Mouse (Mus musculus) midbrain, embryonic 11.5 days (tissue): Measurements from ENCODE around the gene Fgf4. TPM values are rescaled to one million over a fixed set of nuclear protein-coding genes. Genes with fewer than 3 reads are reported as not detected.
A peak's percentile ranks its signal among the peaks of the same experiment; 100 is the strongest.
"Not testable (repeated sequence)": the region's sequence is repeated elsewhere in the genome, so short reads cannot be mapped to it uniquely, and the experiment has no call there.

Experiments used
- ATAC-seq: fragments of 200-750 bp; cut with Nextera tagmentation; 2 replicates; pipeline ENCODE4 v1.8.0; 2017; ENCODE audit warnings: moderate TSS enrichment, moderate library complexity; ENCODE audit not compliant: low FRiP score
- DNase-seq: peaks from one replicate; pipeline ENCODE4 v3.0.0; 2015; ENCODE audit warnings: low spot score; ENCODE audit errors: missing footprints
- H3K27ac ChIP-seq: fragments of 300-500 bp; sonication (generic); 2 replicates; pipeline ENCODE4 v1.5.1; 2014; ENCODE audit warnings: low read depth, low read length
- H3K27me3 ChIP-seq: fragments of 300-500 bp; sonication (generic); 2 replicates; pipeline ENCODE4 v1.6.1; 2014; ENCODE audit warnings: mild to moderate bottlenecking, low read length, moderate library complexity, mixed read lengths; ENCODE audit not compliant: control insufficient read depth, insufficient read depth
- H3K36me3 ChIP-seq: fragments of 300-500 bp; sonication (generic); 2 replicates; pipeline ENCODE4 v1.6.1; 2014; ENCODE audit warnings: mild to moderate bottlenecking, low read length, moderate library complexity, mixed read lengths; ENCODE audit not compliant: control insufficient read depth, insufficient read depth
- H3K4me1 ChIP-seq: fragments of 300-500 bp; sonication (generic); 2 replicates; pipeline ENCODE4 v1.6.1; 2014; ENCODE audit warnings: low read length; ENCODE audit not compliant: control insufficient read depth, insufficient read depth
- H3K4me2 ChIP-seq: fragments of 300-500 bp; sonication (generic); 2 replicates; pipeline ENCODE4 v1.6.1; 2014; ENCODE audit warnings: mild to moderate bottlenecking, moderate library complexity
- H3K4me3 ChIP-seq: fragments of 300-500 bp; sonication (generic); 2 replicates; pipeline ENCODE4 v1.5.1; 2014; ENCODE audit warnings: low read depth, low read length
- H3K9ac ChIP-seq: fragments of 300-500 bp; sonication (generic); 2 replicates; pipeline ENCODE4 v1.6.1; 2014; ENCODE audit warnings: low read length
- H3K9me3 ChIP-seq: fragments of 300-500 bp; sonication (generic); 2 replicates; pipeline ENCODE4 v1.6.1; 2016; ENCODE audit warnings: low read length; ENCODE audit not compliant: control insufficient read depth
- WGBS: fragments of 180-500 bp; shearing (Covaris S2); extraction: QIAGEN DNeasy Blood & Tissue Kit; methylation state at CpG from one replicate; pipeline ENCODE4 v1.1.7; 2014; 5-methylcytosine and 5-hydroxymethylcytosine counted together
- polyA plus RNA-seq: library from polyadenylated mRNA; unstranded; fragments of >200 nt; fragmentation: Nextera tagmentation; extraction: Ambion mirVana; gene quantifications from 2 replicates; pipeline ENCODE4 v1.2.1, GENCODE M21; 2014

Gene Fgf4
- polyA plus RNA-seq, 1 experiment from 2014 or later, result not detected

DNA sequence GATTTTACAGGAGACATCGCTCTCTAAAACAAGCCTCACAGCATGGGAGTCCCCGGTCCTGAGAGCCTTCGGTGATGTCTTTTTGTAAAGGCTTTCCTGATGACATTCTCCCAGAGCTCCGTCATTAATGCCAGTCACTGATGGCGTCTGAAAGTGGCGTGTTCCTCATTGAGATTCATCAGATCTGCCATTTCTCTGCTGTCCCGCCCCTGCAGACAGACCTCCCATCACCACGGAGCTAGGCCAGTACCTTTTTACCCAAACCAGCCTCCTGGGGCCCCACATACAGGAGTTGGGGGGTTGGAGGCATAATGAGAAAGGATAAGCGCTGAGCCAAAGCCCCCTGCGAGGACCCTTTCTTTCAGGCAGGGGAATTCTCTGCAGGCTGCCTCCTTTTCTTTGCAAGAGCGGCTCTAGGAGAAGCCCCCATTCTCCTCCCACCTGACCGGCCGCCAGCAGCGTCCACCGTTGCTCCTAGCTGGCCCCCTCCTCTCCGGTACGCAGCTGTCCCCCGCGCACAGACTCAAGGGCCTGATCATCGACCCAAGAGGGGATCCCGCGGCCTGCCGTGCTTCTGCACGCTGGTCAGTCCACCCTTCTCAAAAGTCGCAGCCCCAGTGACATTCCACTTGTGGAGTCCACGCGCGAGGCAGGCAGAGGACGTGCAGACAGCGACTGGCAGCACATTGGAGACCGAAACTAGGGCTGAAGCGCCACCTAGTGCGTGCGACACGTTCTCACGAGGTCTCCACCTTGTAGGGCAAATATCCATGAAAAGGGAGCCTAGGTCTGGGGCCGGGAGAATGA, 48.3 kb downstream of the Fgf4 start:
- peak overlapping the region; percentile 53; the same call in 1 of the 2 replicates for H3K9ac ChIP-seq
- peak overlapping the region; percentile 67; the same call in 1 of the 2 replicates for H3K27ac ChIP-seq
- no peaks in the 10 kb centered on the region for H3K9me3 ChIP-seq
- H3K4me2 ChIP-seq, result peak overlapping the region; percentile 89
- H3K4me3 ChIP-seq, result peak overlapping the region; percentile 60
- H3K4me1 ChIP-seq, result peaks cover 47% of the 10 kb centered on the region
- DNase-seq (peak; percentile 97), ATAC-seq (peak; percentile 80)
- peaks cover 17% of the 10 kb centered on the region for H3K27me3 ChIP-seq
- 0% methylated on average over 37 of the region's 37 CpGs for WGBS
- no peaks in the 10 kb centered on the region for H3K36me3 ChIP-seq

DNA sequence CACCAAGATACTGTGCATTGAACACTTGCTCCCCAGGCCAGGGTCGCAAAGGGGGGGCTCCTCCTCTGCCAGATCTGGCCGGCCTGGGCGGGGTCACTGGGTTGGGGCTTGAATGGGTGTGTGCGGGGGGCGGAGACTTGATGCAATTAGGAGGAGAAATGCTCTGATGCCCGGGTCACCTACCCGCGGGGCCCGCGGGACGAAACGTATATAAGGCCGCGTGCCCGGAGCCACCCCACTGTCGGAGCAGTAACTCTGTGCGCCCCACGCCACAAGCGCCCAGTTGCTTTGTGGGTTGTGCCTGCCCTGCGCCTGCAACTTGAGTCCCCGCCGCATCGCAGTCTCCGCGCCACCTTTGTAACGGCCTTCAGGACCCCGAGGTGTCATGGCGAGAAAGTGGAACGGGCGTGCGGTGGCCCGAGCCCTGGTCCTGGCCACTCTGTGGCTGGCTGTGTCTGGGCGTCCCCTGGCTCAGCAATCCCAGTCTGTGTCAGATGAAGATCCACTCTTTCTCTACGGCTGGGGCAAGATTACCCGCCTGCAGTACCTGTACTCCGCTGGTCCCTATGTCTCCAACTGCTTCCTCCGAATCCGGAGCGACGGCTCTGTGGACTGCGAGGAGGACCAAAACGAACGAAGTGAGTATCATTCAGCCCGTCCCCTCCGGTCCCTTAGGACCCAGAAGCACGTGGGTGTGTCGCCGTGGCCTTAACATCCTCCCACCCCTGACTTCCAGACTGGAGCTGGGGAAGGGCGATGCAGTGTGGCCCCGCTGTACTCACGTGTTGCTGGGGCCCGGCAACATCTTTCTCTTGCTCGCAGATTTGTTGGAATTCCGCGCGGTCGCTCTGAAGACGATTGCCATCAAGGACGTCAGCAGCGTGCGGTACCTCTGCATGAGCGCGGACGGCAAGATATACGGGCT, 49.4 kb downstream of the Fgf4 start, which contains the start of gene Fgf15:
Gene Fgf15 (plus strand): TSS at position 238 of the 925 bp plus-strand sequence.
- Histone ChIP-seq H3K4me1 (peaks cover 48% of the 10 kb centered on the region), H3K27me3 (peaks cover 17% of the 10 kb centered on the region), H3K9me3 (no peaks in the 10 kb centered on the region), H3K4me3 (peak within 1 kb of the TSS; percentile 60), H3K36me3 (no peaks in the 10 kb centered on the region), H3K9ac (peak within 1 kb of the TSS; percentile 73), H3K27ac (peak within 1 kb of the TSS; percentile 67), H3K4me2 (peak within 1 kb of the TSS; percentile 89)
- ATAC-seq, result peak; percentile 57
- DNase-seq, result peak; percentile 96
- WGBS, result under 1% methylated on average over 64 of the region's 65 CpGs

DNA sequence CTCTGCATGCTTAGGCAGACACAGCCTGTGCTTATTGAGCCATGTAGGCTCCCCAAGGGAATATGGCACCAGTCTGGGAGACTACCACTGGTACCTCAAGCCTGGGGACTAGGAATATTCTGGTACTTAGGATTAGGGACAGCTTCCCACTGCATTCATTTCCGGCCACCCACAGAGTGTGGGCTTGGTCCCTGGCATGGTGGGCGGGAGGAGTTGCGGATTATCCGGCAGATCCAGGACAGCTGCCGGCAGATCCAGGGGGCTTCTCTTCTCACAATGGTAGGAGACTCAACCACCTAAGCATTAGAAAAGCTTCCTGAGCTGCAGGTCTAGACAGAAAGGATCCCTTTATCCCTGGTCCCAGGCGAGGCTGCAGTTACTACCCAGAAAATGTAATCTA, 51.3 kb downstream of the Fgf4 start:
- Histone ChIP-seq H3K9me3 (no peaks in the 10 kb centered on the region), H3K4me1 (peaks cover 48% of the 10 kb centered on the region), H3K4me2 (peak overlapping the region; percentile 89), H3K36me3 (no peaks in the 10 kb centered on the region), H3K27me3 (peaks cover 17% of the 10 kb centered on the region), H3K4me3 (peak overlapping the region; percentile 60), H3K9ac (peak overlapping the region; percentile 73), H3K27ac (no peak overlapping the region)
- DNase-seq (no peak), ATAC-seq (no peak)
- WGBS, result 8% methylated on average over 6 of the region's 6 CpGs

DNA sequence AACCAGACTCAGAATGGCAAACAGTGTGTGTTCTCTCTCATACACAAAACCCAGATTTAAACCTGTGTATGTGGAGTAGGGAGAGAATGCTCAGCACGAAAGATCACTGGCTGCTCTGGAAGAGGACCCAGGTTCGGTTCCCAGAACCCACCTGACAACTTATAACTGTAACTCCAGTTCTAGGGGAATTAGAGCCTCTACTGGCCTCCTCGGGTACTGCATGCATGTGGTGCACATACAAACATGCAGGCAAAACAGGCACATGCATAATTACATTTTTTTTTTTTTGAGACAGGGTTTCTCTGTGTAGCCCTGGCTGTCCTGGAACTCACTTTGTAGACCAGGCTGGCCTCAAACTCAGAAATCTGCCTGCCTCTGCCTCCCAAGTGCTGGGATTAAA, 58.3 kb downstream of the Fgf4 start:
- not testable (repeated sequence) for ATAC-seq, H3K27me3 ChIP-seq, H3K9me3 ChIP-seq, H3K27ac ChIP-seq, H3K9ac ChIP-seq, H3K36me3 ChIP-seq, DNase-seq, H3K4me2 ChIP-seq, H3K4me1 ChIP-seq, H3K4me3 ChIP-seq
- WGBS, result 86% methylated on average over 3 of the region's 3 CpGs

DNA sequence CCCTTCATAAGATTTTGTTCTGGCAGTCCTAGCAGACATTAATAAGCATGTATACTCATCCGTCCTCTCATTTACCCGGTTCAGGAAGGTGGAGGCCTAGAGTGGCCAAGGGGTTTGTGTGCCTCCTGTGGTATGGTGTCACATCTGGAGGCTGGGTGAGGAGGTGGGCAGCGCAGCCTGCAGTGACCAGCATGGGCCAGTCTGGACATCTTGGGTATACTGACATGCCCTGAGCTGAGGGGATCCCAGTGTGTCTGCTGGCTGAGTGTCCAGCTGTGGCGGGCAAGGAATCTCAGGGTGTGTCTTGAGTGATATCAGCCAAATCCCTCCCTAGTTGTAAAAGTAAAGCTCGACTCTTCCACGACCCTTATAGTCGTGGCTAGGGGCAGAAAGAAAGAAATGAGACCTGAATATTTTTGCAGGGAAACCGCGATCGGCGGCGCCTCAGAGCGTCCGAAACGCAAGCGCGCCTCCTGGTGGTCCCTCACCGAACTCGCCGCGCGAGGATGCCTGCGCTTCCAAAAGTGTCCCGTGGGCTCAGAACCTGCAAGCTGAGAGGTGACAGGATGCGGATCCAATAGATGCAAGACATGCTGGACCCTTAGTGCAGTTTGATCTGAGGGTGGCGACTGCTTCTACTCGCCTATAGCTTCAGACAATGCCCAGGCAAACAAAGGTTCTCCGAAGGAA, 59.7 kb downstream of the Fgf4 start:
- Histone ChIP-seq H3K9me3 (no peaks in the 10 kb centered on the region; the same call in 1 of the 2 replicates), H3K4me3 (no peak overlapping the region), H3K36me3 (no peaks in the 10 kb centered on the region), H3K4me2 (peak overlapping the region; percentile 39), H3K4me1 (0 out of 2 replicates have a peak, but pooled peaks cover 2% of the 10 kb centered on the region), H3K27me3 (no peaks in the 10 kb centered on the region), H3K9ac (peak overlapping the region; percentile 41; the same call in 1 of the 2 replicates), H3K27ac (no peak overlapping the region)
- 11% methylated on average over 28 of the region's 28 CpGs for WGBS
- DNase-seq (peak; percentile 99), ATAC-seq (peak; percentile 49)

DNA sequence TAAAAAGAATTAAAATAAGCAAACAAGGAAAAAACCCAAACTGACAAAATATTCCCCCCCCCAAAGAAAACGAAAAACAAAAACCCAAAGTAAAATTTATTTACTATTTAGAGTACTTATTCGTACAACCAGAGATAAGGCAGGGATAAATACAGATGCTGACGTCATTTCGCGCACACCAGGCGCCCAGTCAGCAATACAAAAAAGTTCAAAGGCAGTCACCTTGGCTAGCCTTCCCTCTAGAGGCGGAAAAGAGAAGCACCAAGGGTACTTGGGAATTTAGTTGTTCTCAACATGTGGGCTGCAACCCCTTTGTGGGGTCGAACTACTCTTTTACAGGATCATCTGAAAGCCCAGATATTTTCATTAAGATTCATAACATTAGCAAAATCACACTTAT, 60.6 kb downstream of the Fgf4 start:
- Histone ChIP-seq H3K4me1 (0 out of 2 replicates have a peak, but pooled peaks cover 2% of the 10 kb centered on the region), H3K27me3 (no peaks in the 10 kb centered on the region), H3K4me3 (no peak overlapping the region), H3K9ac (no peak overlapping the region), H3K36me3 (no peaks in the 10 kb centered on the region), H3K27ac (no peak overlapping the region), H3K4me2 (no peak overlapping the region), H3K9me3 (no peaks in the 10 kb centered on the region; the same call in 1 of the 2 replicates)
- DNase-seq, result no peak
- no peak for ATAC-seq
- WGBS, result 22% methylated on average over 8 of the region's 8 CpGs

DNA sequence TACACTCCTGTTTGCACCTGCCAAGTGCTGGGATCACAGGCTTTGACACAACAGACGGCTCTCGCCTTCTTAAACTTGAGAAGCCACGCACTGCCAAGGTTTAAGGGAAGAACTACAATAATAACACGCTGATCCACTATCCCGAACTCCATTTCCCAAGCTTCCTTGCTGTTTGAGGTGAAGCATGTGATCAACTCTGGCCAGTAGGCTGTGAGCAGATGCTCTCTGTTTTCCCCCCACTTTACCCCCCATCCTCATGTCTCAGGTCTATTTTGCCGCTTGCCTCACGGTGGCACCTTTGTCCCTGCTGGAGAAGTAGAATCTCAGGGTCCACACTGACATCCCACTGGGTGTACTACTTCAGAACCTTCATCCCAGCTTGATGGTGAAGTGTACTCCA, 61.5 kb downstream of the Fgf4 start:
- no peak overlapping the region for H3K9ac ChIP-seq
- DNase-seq (no peak), ATAC-seq (no peak)
- H3K4me3 ChIP-seq, result no peak overlapping the region
- no peak overlapping the region for H3K4me2 ChIP-seq
- H3K9me3 ChIP-seq, result no peaks in the 10 kb centered on the region; the same call in 1 of the 2 replicates
- H3K27me3 ChIP-seq, result no peaks in the 10 kb centered on the region
- H3K4me1 ChIP-seq, result 0 out of 2 replicates have a peak, but pooled peaks cover 2% of the 10 kb centered on the region
- no peaks in the 10 kb centered on the region for H3K36me3 ChIP-seq
- WGBS, result 39% methylated on average over 7 of the region's 7 CpGs
- H3K27ac ChIP-seq, result no peak overlapping the region

DNA sequence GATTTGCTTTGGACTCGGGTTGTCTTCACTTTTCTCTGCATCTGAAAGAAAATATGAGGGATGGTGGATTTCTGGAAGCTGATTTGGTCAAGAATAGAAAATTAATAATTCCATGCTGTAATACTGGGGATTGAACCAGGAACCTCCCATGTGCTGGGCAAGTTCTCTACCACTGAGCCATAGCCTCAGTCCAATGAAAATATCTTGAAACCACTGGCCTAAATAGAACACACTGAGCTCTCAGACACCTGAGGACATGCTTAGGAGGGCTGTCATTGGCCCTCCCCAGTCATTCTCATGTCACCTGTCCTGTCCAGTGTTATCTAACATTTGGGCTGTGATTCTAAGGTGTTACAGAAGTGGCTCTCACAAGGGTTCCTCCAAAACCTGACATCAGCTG, 64.0 kb downstream of the Fgf4 start:
- H3K4me1 ChIP-seq, result peaks cover 9% of the 10 kb centered on the region
- H3K9ac ChIP-seq, result no peak overlapping the region
- no peaks in the 10 kb centered on the region for H3K36me3 ChIP-seq
- ATAC-seq, result no peak
- no peak for DNase-seq
- WGBS, result 74% methylated on average over 1 of the region's 1 CpGs
- no peaks in the 10 kb centered on the region for H3K27me3 ChIP-seq
- no peak overlapping the region for H3K27ac ChIP-seq
- H3K4me2 ChIP-seq, result no peak overlapping the region
- H3K9me3 ChIP-seq, result no peaks in the 10 kb centered on the region
- H3K4me3 ChIP-seq, result no peak overlapping the region
